Mouse (Mus musculus) ES-Bruce4 (cell line): ENCODE results near the gene Kif1b.

ENCODE experiments used
- CTCF ChIP-seq: IDR thresholded peaks from one replicate; pipeline ENCODE4 v1.8.1; 2011; ENCODE audit warnings: low read depth, low read length
- EP300 ChIP-seq: IDR thresholded peaks from 2 replicates; pipeline ENCODE4 v1.6.1; 2011; ENCODE audit warnings: low read depth, low read length; ENCODE audit not compliant: insufficient read depth

GRCm38 (mm10) chr4:149345873-149346272 is 38.4 kb upstream of the Kif1b start:
- TF ChIP-seq CTCF (no peak), EP300 (no peak)
